Comparison of ENCODE assay signal across 8 mouse cellular contexts in the genomic region with DNA sequence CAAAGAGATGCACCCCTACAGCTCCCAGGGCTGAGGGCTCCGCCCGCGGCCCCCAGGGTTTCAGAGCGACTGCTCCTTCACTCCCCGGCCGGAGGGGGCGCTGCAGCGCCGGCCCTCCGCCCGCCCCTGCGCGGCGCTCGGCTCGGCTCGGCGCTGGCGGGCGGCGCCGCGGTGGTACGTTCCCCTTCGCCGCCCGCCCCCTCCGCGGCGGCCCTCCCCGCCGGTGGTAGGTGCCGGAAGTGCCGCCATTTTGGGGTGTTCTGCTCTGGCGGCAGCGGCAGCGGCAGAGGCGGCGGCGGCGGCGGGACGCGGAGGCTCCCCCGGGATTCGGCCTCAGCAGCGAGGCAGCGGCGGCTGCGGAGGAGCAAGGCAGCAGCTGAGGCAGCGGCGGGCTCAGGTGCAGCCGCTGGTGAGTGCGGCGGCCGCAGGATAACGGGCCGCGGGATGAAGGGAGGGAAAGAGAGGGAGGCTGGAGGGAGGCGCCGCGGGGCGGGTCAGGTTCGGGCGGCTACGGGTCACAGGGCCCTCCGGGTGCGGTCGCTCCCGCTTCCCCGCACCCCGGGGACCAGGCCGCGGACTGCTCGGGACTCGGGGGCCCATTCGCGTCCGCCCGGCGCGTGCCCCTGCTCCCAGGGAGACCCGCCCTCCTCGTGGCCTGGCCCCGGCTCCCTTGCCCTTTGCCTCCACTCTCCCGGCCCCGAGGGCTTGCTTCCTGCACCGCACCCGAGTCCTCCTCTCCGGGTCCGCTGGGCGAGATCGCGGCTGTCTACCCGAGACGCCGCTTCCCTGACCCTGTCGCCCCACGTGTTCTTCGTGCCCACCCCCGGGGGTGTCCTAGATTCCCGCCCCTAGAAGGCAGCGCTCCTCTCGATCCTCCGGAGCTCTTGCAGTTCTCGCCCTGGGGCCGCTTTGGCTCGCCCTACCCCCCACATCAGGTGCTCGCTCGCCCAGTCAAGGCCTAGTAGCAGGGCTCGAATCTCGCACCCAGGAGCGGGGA. TPM values are rescaled to one million over a fixed set of nuclear protein-coding genes. Genes with fewer than 3 reads are reported as not detected.
DNase-seq lines count a peak whose midpoint lies in the region; ATAC-seq and TF ChIP-seq lines count a peak whose summit lies in the region.

A gene (plus strand): TSS at position 150 of the 997 bp plus-strand sequence.

- peak; percentile 94 for DNase-seq in CD4-positive, CD25-positive, alpha-beta regulatory T cell, adult 2 months (ENCODE audit: low read depth, low spot score)
- DNase-seq in kidney, postnatal 10 days: peak; percentile 92
- DNase-seq in liver, embryonic 14.5 days (ENCODE audit: low read depth in 3 of 3, low spot score in 3 of 3): peak; percentile 75 to 80 (median 75)
- DNase-seq in neural tube, embryonic 10.5 days (ENCODE audit: extremely low spot score, low spot score): peak; percentile 81

- WGBS in heart, embryonic 13.5 days: under 1% methylated on average over 96 of the region's 113 CpGs
- under 1% methylated on average over 93 of the region's 113 CpGs for WGBS in liver, embryonic 14.5 days (ENCODE audit: insufficient replicate concordance)
- WGBS in stomach, embryonic 15.5 days: under 1% methylated on average over 85 of the region's 113 CpGs

- H3K9me3 ChIP-seq in heart, embryonic 13.5 days: no peaks in the 10 kb centered on the region
- H3K9me3 ChIP-seq in liver, embryonic 14.5 days (ENCODE audit: control insufficient read depth, low read length): no peaks in the 10 kb centered on the region
- no peaks in the 10 kb centered on the region for H3K9me3 ChIP-seq in stomach, embryonic 15.5 days

- peak within 1 kb of the TSS; percentile 99 for H3K9ac ChIP-seq in heart, embryonic 13.5 days
- peak within 1 kb of the TSS; percentile 95 for H3K9ac ChIP-seq in liver, embryonic 14.5 days (replicated peaks)
- peak within 1 kb of the TSS; percentile 92 for H3K9ac ChIP-seq in stomach, embryonic 15.5 days

- no peaks in the 10 kb centered on the region for H3K36me3 ChIP-seq in heart, embryonic 13.5 days
- no peaks in the 10 kb centered on the region; the same call in 1 of the 2 replicates for H3K36me3 ChIP-seq in liver, embryonic 14.5 days (replicated peaks; ENCODE audit: control insufficient read depth, insufficient read depth, low read depth)
- no peaks in the 10 kb centered on the region for H3K36me3 ChIP-seq in stomach, embryonic 15.5 days

- peaks cover 8% of the 10 kb centered on the region; the same call in 1 of the 2 replicates for H3K4me1 ChIP-seq in brown adipose tissue, adult 24 weeks (ENCODE audit: control insufficient read depth, insufficient read depth, insufficient read length, low read length)
- H3K4me1 ChIP-seq in heart, embryonic 13.5 days: peaks cover 45% of the 10 kb centered on the region
- peaks cover 15 to 29% of the 10 kb centered on the region in 2 experiments for H3K4me1 ChIP-seq in liver, embryonic 14.5 days (replicated peaks; ENCODE audit: control insufficient read depth in 2 of 2, insufficient read depth in 2 of 2, low read length in 1 of 2)
- H3K4me1 ChIP-seq in stomach, embryonic 15.5 days: peaks cover 14% of the 10 kb centered on the region; the same call in 1 of the 2 replicates

- peak within 1 kb of the TSS; percentile 82 for H3K4me2 ChIP-seq in heart, embryonic 13.5 days
- peak within 1 kb of the TSS; percentile 85 for H3K4me2 ChIP-seq in liver, embryonic 14.5 days (ENCODE audit: low read depth)
- peak within 1 kb of the TSS; percentile 71 for H3K4me2 ChIP-seq in stomach, embryonic 15.5 days

- TF ChIP-seq EP300 in liver, embryonic 14.5 days (IDR thresholded peaks at IDR 0.05; ENCODE audit: low read depth): no peak

- H3K4me3 ChIP-seq in brown adipose tissue, adult 24 weeks (ENCODE audit: insufficient read depth, low read depth, low read length): peak within 1 kb of the TSS; percentile 95
- H3K4me3 ChIP-seq in heart, embryonic 13.5 days: peak within 1 kb of the TSS; percentile 93
- H3K4me3 ChIP-seq in liver, embryonic 14.5 days (ENCODE audit: insufficient read depth in 1 of 2, low read depth in 2 of 2, low read length in 2 of 2): peak within 1 kb of the TSS; percentile 65 to 93
- H3K4me3 ChIP-seq in stomach, embryonic 15.5 days (replicated peaks): peak within 1 kb of the TSS; percentile 87

- peak; percentile 62 for TF ChIP-seq CTCF in liver, embryonic 14.5 days (IDR thresholded peaks at IDR 0.05; ENCODE audit: low read depth)

- H3K27me3 ChIP-seq in heart, embryonic 13.5 days (replicated peaks): no peaks in the 10 kb centered on the region
- no peaks in the 10 kb centered on the region for H3K27me3 ChIP-seq in liver, embryonic 14.5 days (ENCODE audit: control insufficient read depth, insufficient read depth, low read length)
- no peaks in the 10 kb centered on the region for H3K27me3 ChIP-seq in stomach, embryonic 15.5 days (replicated peaks)

- peak; percentile 89 for ATAC-seq in erythroid progenitor cell, adult 5-6 weeks (replicated peaks; ENCODE audit: low FRiP score, poor library complexity, severe bottlenecking)
- ATAC-seq in heart, embryonic 13.5 days (ENCODE audit: extremely low read depth, insufficient number of reproducible peaks, low FRiP score, low TSS enrichment): peak; percentile 93
- peak; percentile 94 for ATAC-seq in liver, embryonic 14.5 days (ENCODE audit: insufficient read depth)
- ATAC-seq in stomach, embryonic 15.5 days (ENCODE audit: insufficient read depth, low FRiP score, low read depth): peak; percentile 96

- H3K27ac ChIP-seq in brown adipose tissue, adult 24 weeks (replicated peaks; ENCODE audit: low read depth, low read length): peak within 1 kb of the TSS; percentile 85
- H3K27ac ChIP-seq in heart, embryonic 13.5 days (replicated peaks): peak within 1 kb of the TSS; percentile 96
- H3K27ac ChIP-seq in liver, embryonic 14.5 days: peak within 1 kb of the TSS; percentile 66
- H3K27ac ChIP-seq in stomach, embryonic 15.5 days: peak within 1 kb of the TSS; percentile 91

RNA-seq across cellular contexts. Expression of the gene that starts here (rescaled TPM):
- 42.6 and 48.6 TPM in 2 replicates for polyA plus RNA-seq in brown adipose tissue, adult 24 weeks (2012; ENCODE audit: insufficient read depth, insufficient read length, missing spikeins)
- total RNA-seq in erythroid progenitor cell, adult 5-6 weeks (2015; ENCODE audit: low replicate concordance): 96.6 and 114 TPM in 2 replicates
- 117 and 119 TPM in 2 replicates for total RNA-seq in erythroid progenitor cell, adult 5-6 weeks (2017; ENCODE audit: low replicate concordance)
- polyA plus RNA-seq in heart, embryonic 13.5 days (2015; fragmentation: Nextera tagmentation; extraction: Ambion mirVana): 93.9 and 98.7 TPM in 2 replicates
- polyA plus RNA-seq in liver, embryonic 14.5 days (2012; rRNA removed): 35.6 and 37.9 TPM in 2 replicates
- polyA plus RNA-seq in liver, embryonic 14.5 days (2014; fragmentation: Nextera tagmentation; extraction: Ambion mirVana): 33.5 and 38.4 TPM in 2 replicates
- 77.6 and 83.4 TPM in 2 replicates for polyA plus RNA-seq in stomach, embryonic 15.5 days (2015; fragmentation: Nextera tagmentation; extraction: Ambion mirVana)

Comparison
In these comparisons a context has a peak if more than half of its experiments do, and no peak if none do; other contexts are left out.
1. Peak in every context shown above with its lines: DNase-seq, ATAC-seq, H3K4me3 ChIP-seq and H3K27ac ChIP-seq.